Mouse (Mus musculus) small intestine, adult 2 months (tissue): ENCODE results near the gene Khdrbs1.

Source experiments
- CTCF ChIP-seq: fragments of 200-500 bp; IDR thresholded peaks from 2 replicates; pipeline ENCODE4 v1.5.1; 2012; ENCODE audit warnings: low read depth, mild to moderate bottlenecking, control low read depth, inconsistent platforms, low read length, moderate library complexity, mixed read lengths; ENCODE audit not compliant: insufficient replicate concordance, insufficient read length; ENCODE audit errors: extremely low read depth
- POLR2A ChIP-seq: fragments of 200-500 bp; IDR thresholded peaks from 2 replicates; pipeline ENCODE4 v1.6.1; 2012; ENCODE audit warnings: low read depth, mild to moderate bottlenecking, control low read depth, inconsistent platforms, low read length, moderate library complexity

DNA sequence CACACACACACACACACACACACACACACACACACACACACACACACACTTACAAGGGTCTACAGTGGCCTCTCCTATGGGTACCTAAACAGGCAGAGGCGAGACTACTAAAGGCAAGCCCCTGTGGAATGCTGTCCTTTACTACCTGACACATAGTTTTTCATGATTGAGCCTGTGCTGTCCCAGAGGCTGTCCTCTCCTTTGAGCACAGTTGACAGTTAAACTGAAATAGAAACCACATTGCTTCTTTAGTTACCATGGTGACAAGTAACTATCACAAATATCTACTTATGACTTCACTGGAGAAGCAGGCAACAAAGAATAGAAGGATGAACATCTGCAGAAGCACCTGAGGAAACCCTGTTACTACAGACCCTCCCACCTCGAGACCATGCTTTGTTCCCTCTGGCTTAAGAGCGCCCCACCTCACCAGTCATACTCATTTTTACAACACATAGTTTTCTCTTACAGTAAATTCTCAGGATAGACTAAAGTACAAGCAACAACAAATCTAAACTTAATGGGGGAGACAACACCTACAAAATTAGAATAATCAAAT is 79.8 kb downstream of the Khdrbs1 start:
- TF ChIP-seq POLR2A = no peak
- TF ChIP-seq CTCF = no peak
